Mouse (Mus musculus): Measurements from ENCODE around the gene Zfp710.

- TF ChIP-seq POLR2A (IDR thresholded peaks at IDR 0.05; ENCODE audit: insufficient read length, low read depth) (no peak), MAX (IDR thresholded peaks at IDR 0.05; ENCODE audit: low read depth) (no peak), SRF (IDR thresholded peaks at IDR 0.05; ENCODE audit: control insufficient read depth, insufficient read length, low read depth) (no peak), E2F4 (IDR thresholded peaks at IDR 0.05; ENCODE audit: insufficient read depth) (no peak), TCF12 (IDR thresholded peaks at IDR 0.05; ENCODE audit: insufficient read depth, poor library complexity, severe bottlenecking) (no peak), USF1 (IDR thresholded peaks at IDR 0.05; ENCODE audit: low read depth) (no peak), POLR2AphosphoS2 (IDR thresholded peaks at IDR 0.05; ENCODE audit: insufficient read length, low read depth) (no peak)
These were observed 96.5 kb downstream of the Zfp710 start for GRCm38 (mm10) chr7:80121083-80121482.

Data from myocyte (in vitro differentiated cells).